Mouse (Mus musculus): ENCODE results near the gene Cyp3a13. TPM values are rescaled to one million over a fixed set of nuclear protein-coding genes. Genes with fewer than 3 reads are reported as not detected.
A peak's percentile ranks its signal among the peaks of the same experiment; 100 is the strongest.

Gene Cyp3a13
- total and polyA plus RNA-seq, 3 experiments: not detected

GRCm38 (mm10) chr5:137915550-137915949 lies 5.9 kb downstream of the Cyp3a13 start:
- no peak overlapping the region for H3K4me3 ChIP-seq (ENCODE audit: control insufficient read depth in 1 of 2, insufficient read depth in 1 of 2, low read depth in 2 of 2, low read length in 2 of 2)
- no peaks in the 10 kb centered on the region for H3K4me1 ChIP-seq (ENCODE audit: control insufficient read depth in 1 of 2, insufficient read depth in 2 of 2, low read length in 2 of 2)
- peaks cover 2 to 7% of the 10 kb centered on the region in 2 experiments; a peak in 3 of 4 replicates for H3K27me3 ChIP-seq (ENCODE audit: control insufficient read depth in 1 of 2, insufficient read depth in 2 of 2, low read length in 2 of 2)
- no peak for DNase-seq (ENCODE audit: low read depth, low spot score)
- TF ChIP-seq KAT2A (conservative IDR thresholded peaks at IDR 0.05; ENCODE audit: low read depth, low read length): no peak
- no peak for TF ChIP-seq TBP (IDR thresholded peaks at IDR 0.05; ENCODE audit: low read depth, low read length)
- no peak for TF ChIP-seq RAD21 (IDR thresholded peaks at IDR 0.05; ENCODE audit: low read depth, low read length)
- TF ChIP-seq MAFK (IDR thresholded peaks at IDR 0.05; ENCODE audit: borderline replicate concordance, low read depth, low read length): no peak
- TF ChIP-seq CHD1 (IDR thresholded peaks at IDR 0.05; ENCODE audit: low read depth, low read length): no peak
- TF ChIP-seq EP300 (IDR thresholded peaks at IDR 0.05; ENCODE audit: low read depth in 1 of 2, low read length in 2 of 2): no peak
- TF ChIP-seq POLR2AphosphoS2 (IDR thresholded peaks at IDR 0.05; ENCODE audit: low read length): no peak
- no peak overlapping the region for H3K9ac ChIP-seq (ENCODE audit: control insufficient read depth, low read depth, low read length, poor library complexity, severe bottlenecking)
- H3K36me3 ChIP-seq (ENCODE audit: control insufficient read depth in 1 of 2, insufficient read depth in 2 of 2, low read length in 2 of 2): no peaks in the 10 kb centered on the region
- H3K9me3 ChIP-seq (replicated peaks; ENCODE audit: insufficient read depth, low read length): no peaks in the 10 kb centered on the region
- no peak overlapping the region for H3K27ac ChIP-seq (ENCODE audit: control insufficient read depth, low read depth, low read length)
- H3K79me2 ChIP-seq (ENCODE audit: control insufficient read depth, insufficient read depth, low read length, poor library complexity): no peaks in the 10 kb centered on the region

- DNase-seq (ENCODE audit: low read depth, low spot score): peak; percentile 49
- TF ChIP-seq ZC3H11A (IDR thresholded peaks at IDR 0.05; ENCODE audit: low read depth, low read length) (peak; percentile 55), USF2 (IDR thresholded peaks at IDR 0.05; ENCODE audit: borderline replicate concordance in 1 of 2, insufficient read depth in 1 of 2, low read depth in 1 of 2, low read length in 2 of 2) (no peak), SMC3 (IDR thresholded peaks at IDR 0.05; ENCODE audit: low read depth, low read length) (peak; percentile 82), RAD21 (IDR thresholded peaks at IDR 0.05; ENCODE audit: low read depth, low read length) (peak; percentile 66), CTCF (IDR thresholded peaks at IDR 0.05 in 2 of 3, conservative IDR thresholded peaks at IDR 0.05 in 1 of 3; ENCODE audit: control insufficient read depth in 1 of 3, insufficient read depth in 1 of 3, low read depth in 2 of 3, low read length in 3 of 3, poor library complexity in 1 of 3, severe bottlenecking in 1 of 3) (peak in 1 of 3 experiments; percentile 63; a peak in 2 of 6 replicates)
- Histone ChIP-seq H3K4me3 (ENCODE audit: control insufficient read depth in 1 of 2, insufficient read depth in 1 of 2, low read depth in 2 of 2, low read length in 2 of 2) (no peak overlapping the region), H3K9ac (ENCODE audit: control insufficient read depth, low read depth, low read length, poor library complexity, severe bottlenecking) (no peak overlapping the region), H3K27ac (ENCODE audit: control insufficient read depth, low read depth, low read length) (no peak overlapping the region), H3K9me3 (replicated peaks; ENCODE audit: insufficient read depth, low read length) (no peaks in the 10 kb centered on the region), H3K4me1 (ENCODE audit: control insufficient read depth in 1 of 2, insufficient read depth in 2 of 2, low read length in 2 of 2) (no peaks in the 10 kb centered on the region), H3K79me2 (ENCODE audit: control insufficient read depth, insufficient read depth, low read length, poor library complexity) (no peaks in the 10 kb centered on the region), H3K27me3 (ENCODE audit: control insufficient read depth in 1 of 2, insufficient read depth in 2 of 2, low read length in 2 of 2) (peaks cover 2 to 7% of the 10 kb centered on the region in 2 experiments; a peak in 3 of 4 replicates), H3K36me3 (ENCODE audit: control insufficient read depth in 1 of 2, insufficient read depth in 2 of 2, low read length in 2 of 2) (no peaks in the 10 kb centered on the region)
Observed at GRCm38 (mm10) chr5:137914508-137914907, 6.9 kb downstream of the Cyp3a13 start.

GRCm38 (mm10) chr5:137909564-137910262 lies 11.7 kb downstream of the Cyp3a13 start:
- no peak overlapping the region for H3K4me3 ChIP-seq (ENCODE audit: control insufficient read depth in 1 of 2, insufficient read depth in 1 of 2, low read depth in 2 of 2, low read length in 2 of 2)
- no peak for DNase-seq (ENCODE audit: low read depth, low spot score)
- peaks cover 0 to 2% of the 10 kb centered on the region in 2 experiments; a peak in 1 of 4 replicates for H3K27me3 ChIP-seq (ENCODE audit: control insufficient read depth in 1 of 2, insufficient read depth in 2 of 2, low read length in 2 of 2)
- no peaks in the 10 kb centered on the region for H3K9me3 ChIP-seq (replicated peaks; ENCODE audit: insufficient read depth, low read length)
- no peak overlapping the region for H3K9ac ChIP-seq (ENCODE audit: control insufficient read depth, low read depth, low read length, poor library complexity, severe bottlenecking)
- TF ChIP-seq ZC3H11A (IDR thresholded peaks at IDR 0.05; ENCODE audit: low read depth, low read length): no peak
- no peak for TF ChIP-seq GABPA (IDR thresholded peaks at IDR 0.05; ENCODE audit: low read depth, low read length)
- no peak for TF ChIP-seq TBP (IDR thresholded peaks at IDR 0.05; ENCODE audit: low read depth, low read length)
- no peak for TF ChIP-seq KAT2A (conservative IDR thresholded peaks at IDR 0.05; ENCODE audit: low read depth, low read length)
- no peak for TF ChIP-seq ZMIZ1 (IDR thresholded peaks at IDR 0.05; ENCODE audit: low read depth, low read length)
- TF ChIP-seq E2F4 (IDR thresholded peaks at IDR 0.05; ENCODE audit: borderline replicate concordance, low read depth, low read length): no peak
- TF ChIP-seq MYC (IDR thresholded peaks at IDR 0.05; ENCODE audit: low read depth, low read length): no peak
- TF ChIP-seq CHD2 (IDR thresholded peaks at IDR 0.05; ENCODE audit: low read length): no peak
- no peak for TF ChIP-seq ZKSCAN1 (IDR thresholded peaks at IDR 0.05; ENCODE audit: low read depth, low read length)
- TF ChIP-seq HCFC1 (IDR thresholded peaks at IDR 0.05; ENCODE audit: low read depth, low read length): no peak
- TF ChIP-seq RCOR1 (IDR thresholded peaks at IDR 0.05; ENCODE audit: low read depth, low read length): no peak
- TF ChIP-seq MEF2A (IDR thresholded peaks at IDR 0.05; ENCODE audit: extremely low read depth, insufficient replicate concordance, low read depth, low read length, poor library complexity, severe bottlenecking): no peak
- TF ChIP-seq POLR2AphosphoS5 (IDR thresholded peaks at IDR 0.05; ENCODE audit: borderline replicate concordance, low read depth, low read length): no peak
- no peak for TF ChIP-seq MYB (IDR thresholded peaks at IDR 0.05; ENCODE audit: low read depth, low read length)
- TF ChIP-seq TCF12 (IDR thresholded peaks at IDR 0.05; ENCODE audit: low read depth, low read length): no peak
- H3K4me1 ChIP-seq (ENCODE audit: control insufficient read depth in 1 of 2, insufficient read depth in 2 of 2, low read length in 2 of 2): no peaks in the 10 kb centered on the region
- no peak overlapping the region for H3K27ac ChIP-seq (ENCODE audit: control insufficient read depth, low read depth, low read length)
- no peaks in the 10 kb centered on the region for H3K79me2 ChIP-seq (ENCODE audit: control insufficient read depth, insufficient read depth, low read length, poor library complexity)
- no peaks in the 10 kb centered on the region for H3K36me3 ChIP-seq (ENCODE audit: control insufficient read depth in 1 of 2, insufficient read depth in 2 of 2, low read length in 2 of 2)

Measured in MEL (cell line).